Mouse (Mus musculus): ENCODE measurements around the gene Zdhhc12. TPM values are rescaled to one million over a fixed set of nuclear protein-coding genes. Genes with fewer than 3 reads are reported as not detected.
"Not testable (repeated sequence)": the region's sequence is repeated elsewhere in the genome, so short reads cannot be mapped to it uniquely, and the experiment has no call there.

The Zdhhc12 gene
- 10 to 100 TPM in 2 of 4 experiments, 1 to 10 TPM in 2; 7.3 to 14.0 (median 10.4) TPM for total RNA-seq (2022)

DNA sequence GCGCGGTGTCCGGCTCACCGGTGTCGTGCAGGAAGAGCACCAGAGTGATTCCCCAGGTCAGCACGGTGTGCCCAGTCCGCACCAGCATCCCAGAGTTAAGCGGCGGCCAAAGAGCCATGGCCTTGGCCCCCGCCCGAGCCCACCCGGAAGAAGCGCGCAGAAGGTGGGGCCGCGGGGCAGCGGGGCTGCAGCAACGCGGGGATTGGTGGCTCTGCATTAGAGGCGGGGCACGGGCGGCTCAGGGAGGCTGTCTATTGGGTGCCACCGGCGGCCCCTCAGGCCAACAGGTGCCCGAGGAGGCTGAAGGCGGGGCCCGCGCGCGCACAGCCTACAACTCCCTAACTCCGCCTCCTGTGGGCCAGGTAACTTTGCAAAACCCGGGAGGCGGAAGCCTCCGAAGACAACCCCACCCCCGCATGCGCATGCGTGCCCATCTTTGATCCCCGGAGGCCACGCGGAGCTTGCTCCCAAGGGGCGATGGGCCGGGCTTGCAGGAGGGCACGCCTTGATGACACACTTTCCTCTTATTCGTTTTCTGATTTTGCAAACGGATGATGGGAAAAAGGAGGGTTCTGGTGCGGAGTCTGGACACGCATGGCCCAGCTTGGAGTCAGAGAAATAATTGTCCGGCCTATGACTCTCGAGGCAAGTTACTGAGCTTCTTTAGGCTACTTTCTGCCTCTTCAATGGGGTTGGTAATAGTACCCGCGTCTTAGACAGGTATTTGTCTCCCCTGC is at the start of gene Zdhhc12:
Gene Zdhhc12 (minus strand): TSS at position 178 of the 737 bp plus-strand sequence.
- peak; percentile 90 to 91 for DNase-seq (ENCODE audit: low spot score in 2 of 2)

DNA sequence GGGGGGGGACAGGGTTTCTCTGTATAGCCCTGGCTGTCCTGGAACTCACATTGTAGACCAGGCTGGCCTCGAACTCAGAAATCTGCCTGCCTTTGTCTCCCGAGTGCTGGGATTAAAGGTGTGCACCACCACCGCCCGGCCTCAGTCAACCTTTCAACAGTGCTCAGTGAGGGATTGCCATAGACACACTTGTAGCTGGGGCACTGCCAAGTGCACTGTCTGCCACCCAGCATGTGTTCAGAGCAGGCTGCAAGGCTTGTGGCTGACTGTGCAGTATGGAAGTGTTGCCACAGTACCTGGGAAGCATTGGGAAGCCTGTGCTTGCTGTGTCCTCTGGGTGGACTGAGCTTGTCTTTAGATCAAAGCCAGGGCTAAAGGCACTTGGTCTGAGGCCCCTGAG is 46.6 kb upstream of the Zdhhc12 start:
- not testable (repeated sequence) for DNase-seq (ENCODE audit: low spot score in 2 of 2)

DNA sequence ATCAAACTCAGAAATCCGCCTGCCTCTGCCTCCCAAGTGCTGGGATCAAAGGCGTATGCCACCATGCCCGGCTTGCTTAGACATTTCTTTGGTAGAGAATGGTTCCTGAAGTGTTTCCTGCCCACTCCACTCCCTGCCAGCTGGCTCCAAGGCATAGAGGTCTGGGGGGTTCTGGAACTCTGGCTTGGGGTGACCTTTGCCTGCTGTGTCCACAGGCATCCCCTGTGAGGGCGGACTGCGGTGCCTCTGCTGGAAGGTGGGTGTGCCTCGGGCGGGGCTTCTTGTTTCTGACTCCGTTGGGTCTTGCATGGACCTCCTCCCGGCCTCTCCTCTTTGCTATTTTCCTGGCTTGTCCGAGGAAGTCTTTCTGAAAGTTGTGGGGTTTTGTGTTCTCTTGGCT is 43.0 kb upstream of the Zdhhc12 start:
- DNase-seq (ENCODE audit: low spot score in 2 of 2) = no peak

DNA sequence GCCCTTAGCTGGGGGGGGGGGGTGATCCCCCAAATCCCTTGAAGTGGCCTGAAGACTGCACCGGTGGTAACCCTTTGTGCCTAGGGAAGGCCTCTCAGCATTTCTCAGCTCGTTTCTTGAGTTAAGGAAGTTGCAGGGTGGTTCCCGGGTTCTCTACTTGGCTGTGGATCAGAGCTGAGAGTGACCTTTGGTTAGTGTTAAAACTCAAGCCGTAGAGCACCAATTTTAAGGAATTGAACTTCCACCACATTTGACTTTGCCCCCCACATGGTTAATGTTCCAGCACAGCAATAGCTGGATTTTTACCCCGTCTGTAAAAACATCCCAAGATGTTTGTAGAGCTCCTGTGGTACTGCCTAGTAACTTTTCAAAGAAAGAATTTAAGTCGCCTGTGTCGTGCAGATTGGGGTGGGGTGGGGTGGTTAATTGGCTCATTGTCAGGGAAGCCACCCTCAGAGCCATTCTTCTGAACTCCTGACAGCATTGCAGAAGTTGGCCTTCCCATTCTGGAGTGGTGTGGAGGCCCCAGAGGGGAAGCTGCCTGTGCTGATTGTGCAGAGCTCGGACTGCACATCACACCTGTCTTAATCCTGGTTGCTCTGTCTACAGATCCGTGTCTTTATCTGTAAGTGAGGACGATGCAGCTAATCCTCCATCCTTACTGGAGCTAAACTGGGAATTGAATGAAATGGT is 41.6 kb upstream of the Zdhhc12 start:
- no peak for DNase-seq (ENCODE audit: low spot score in 2 of 2)

DNA sequence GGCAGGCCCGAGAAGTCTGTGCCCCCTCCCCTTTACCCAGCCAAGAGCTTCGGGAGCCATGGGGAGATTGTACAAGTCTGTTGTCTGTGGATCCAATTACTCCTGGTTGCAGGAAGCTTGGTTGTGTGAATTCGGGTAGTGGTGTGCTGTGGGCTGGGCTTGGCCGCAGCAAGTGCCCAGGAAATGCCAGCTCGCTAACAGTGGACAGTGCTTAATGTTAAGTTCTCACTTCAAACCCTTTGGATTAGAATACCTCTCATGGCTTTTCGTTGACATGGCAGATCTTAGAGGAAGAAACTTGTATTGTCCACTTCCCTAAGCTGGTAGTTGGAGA is 40.9 kb upstream of the Zdhhc12 start:
- no peak for DNase-seq (ENCODE audit: low spot score in 2 of 2)

DNA sequence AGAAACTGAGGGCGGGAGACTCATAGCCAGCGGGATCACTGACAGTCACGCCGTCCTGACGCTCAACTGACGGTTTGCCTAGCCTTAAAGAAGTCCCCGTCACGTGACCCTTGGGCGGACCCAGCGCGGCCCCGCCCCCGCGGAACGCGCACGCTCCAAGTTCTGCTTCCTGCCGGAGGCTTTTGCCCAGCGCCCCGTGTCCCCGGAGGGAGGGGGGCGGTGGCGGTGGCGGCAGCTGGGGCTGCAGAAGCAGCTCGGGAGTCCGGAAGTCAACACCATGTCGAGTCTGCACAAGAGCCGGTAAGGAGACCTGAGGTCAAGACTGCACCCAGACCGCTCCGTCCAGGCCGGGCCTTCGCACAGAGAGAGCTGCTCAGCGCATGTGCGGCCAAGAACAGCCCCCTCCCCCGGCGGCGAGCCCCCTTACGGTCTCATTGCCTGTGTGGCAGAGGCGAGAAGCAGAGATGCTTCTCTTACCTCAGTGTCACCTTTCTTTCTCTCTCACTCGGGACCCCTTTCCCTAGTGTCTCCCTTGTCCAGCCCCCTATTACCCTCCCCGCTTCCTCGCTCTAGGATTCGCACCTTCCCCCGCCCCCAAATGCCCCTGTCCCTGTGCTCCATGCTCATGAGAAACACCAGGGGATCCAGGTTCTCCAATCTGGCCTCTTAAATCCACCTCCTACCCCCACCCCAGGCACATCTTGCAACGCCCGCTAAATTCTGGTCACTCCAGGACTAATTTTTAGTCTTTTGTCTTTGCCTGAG is 40.3 kb upstream of the Zdhhc12 start, which contains the start of gene Tbc1d13:
Gene Tbc1d13 (plus strand): TSS at position 134 of the 765 bp plus-strand sequence.
- peak; percentile 95 to 97 for DNase-seq (ENCODE audit: low spot score in 2 of 2)

DNA sequence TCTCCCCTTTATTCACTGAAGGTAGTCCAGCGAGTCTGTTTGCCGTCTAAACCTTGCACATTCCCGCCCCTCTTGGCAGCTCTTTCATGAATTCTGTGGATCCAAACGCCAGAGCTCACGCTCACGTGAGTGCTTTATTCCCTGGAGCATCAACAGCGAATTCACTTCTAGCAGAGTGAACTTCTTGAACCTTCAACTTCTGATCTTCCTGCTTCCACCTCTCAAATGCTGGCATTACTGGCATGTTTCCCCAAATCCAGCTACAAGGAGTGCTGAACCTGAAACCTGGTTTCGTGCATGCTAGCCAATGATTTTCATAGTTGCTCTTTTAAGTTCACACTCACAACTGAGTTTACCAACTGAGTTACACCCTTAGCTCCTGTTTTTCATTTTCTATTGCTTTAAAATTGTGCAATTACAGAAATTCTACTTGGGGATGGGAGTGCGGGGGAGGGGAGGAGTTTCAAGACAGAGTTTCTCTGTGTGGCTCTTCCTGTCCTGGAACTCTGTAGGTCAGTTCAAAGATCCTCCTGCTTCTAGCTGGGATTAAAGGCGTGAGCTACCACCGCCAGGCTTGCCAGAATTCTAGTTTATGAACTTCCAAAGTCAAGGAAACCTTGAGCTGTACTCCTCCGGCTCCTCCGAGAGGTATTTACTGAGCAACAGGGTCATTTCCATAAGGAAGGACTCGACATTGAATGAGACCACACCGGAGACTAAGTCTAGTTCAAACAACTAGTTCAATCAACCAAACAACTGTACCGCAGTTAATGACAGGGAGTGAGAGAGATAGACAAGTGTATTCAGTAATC is 39.6 kb upstream of the Zdhhc12 start:
- DNase-seq (ENCODE audit: low spot score in 2 of 2) = no peak

DNA sequence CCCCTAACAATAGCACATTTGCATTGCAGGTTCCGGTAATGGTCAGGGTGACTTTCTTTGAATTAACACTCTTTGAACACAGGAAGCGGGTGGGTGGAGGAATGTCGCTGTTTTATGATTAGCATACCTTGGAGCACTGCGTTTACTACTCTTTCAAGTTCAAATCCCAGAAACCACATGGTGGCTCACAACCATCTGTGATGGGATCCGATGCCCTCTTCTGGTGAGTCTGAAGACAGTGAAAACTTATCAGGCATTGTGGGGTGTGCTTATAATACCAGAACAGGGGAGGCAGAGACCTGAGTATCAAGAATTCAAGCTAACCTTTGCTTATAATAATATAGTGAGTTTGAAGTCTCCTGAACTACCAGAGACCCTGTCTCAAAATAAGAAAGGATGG is 37.8 kb upstream of the Zdhhc12 start:
- DNase-seq (ENCODE audit: low spot score in 2 of 2) = not testable (repeated sequence)

DNA sequence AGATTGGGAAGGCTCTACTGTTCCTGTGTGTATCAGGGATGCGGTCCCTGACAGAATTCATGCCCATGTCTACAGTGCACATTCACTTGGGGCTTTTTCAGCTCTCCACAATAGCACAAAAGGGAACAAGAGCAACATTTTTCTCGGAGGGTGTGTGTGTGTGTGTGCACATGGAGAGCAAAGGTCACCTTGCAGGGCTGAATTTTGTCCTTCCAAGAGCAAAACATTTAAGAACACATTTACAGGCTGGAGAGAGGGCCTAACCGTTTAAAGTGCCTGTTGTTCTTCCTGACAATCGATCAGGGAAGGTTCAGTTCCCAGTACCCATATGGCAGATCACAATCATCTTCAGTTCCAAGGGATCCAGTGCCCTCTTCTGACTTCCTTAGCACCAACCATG is 36.7 kb upstream of the Zdhhc12 start:
- DNase-seq (ENCODE audit: low spot score in 2 of 2) = no peak

DNA sequence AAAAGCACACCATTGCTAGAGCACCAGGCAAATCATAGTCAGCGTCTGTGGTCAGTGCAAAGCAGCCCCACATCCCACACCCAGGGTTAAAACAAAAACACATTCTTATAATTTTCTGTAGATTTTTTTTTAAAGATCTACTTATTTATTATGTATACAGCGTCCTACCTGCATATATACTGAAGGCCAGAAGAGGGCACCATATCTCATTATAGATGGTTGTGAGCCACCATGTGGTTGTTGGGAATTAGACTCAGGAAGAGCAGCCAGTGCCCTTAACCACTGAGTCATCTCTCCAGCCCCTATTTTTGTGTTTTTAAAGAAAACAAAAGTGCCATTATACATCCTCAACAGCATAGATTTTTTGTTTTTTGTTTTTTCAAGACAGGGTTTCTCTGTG is 35.3 kb upstream of the Zdhhc12 start:
- no peak for DNase-seq (ENCODE audit: low spot score in 2 of 2)

DNA sequence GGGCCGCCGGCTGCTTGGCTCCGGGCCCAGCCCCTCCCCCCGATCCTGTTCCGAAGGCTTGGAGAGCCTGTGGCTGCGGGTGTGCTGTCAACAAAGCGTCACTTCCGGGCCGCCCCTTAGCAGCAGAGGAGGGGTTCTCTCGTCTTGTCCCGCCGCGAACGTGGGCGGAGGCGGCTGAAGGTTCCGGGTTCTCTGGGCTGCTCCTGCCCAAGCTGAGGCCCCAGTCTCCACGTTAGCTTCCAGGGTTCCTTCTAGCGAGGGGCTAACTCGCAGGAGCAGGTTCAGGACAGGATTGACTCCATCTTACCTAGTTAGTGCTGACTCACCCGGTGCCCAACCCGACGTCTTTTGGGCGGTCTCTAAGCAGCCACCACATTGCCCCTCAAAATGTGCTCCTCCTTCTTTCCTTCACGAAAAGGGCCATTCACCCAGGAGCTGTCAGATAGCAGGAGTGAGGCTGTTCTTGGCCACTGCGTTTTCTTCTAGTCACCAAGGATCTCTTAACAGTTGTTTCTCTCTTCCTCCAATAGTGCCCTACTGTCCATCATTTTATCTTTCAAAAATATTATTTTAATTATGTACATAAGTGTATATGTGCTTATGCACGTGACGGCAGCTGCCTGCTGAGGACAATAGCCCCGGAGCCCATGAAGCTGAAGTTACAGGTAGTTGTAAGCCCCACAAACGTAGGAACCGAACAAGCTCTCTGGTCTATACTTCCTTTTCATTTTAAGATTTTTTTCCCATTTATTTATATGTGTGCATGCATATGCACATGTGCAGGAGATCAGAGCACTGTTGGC is 31.2 kb upstream of the Zdhhc12 start, which contains the start of gene Zer1:
Gene Zer1 (minus strand): TSS at position 114 of the 803 bp plus-strand sequence.
- peak; percentile 93 to 94 for DNase-seq (ENCODE audit: low spot score in 2 of 2)

DNA sequence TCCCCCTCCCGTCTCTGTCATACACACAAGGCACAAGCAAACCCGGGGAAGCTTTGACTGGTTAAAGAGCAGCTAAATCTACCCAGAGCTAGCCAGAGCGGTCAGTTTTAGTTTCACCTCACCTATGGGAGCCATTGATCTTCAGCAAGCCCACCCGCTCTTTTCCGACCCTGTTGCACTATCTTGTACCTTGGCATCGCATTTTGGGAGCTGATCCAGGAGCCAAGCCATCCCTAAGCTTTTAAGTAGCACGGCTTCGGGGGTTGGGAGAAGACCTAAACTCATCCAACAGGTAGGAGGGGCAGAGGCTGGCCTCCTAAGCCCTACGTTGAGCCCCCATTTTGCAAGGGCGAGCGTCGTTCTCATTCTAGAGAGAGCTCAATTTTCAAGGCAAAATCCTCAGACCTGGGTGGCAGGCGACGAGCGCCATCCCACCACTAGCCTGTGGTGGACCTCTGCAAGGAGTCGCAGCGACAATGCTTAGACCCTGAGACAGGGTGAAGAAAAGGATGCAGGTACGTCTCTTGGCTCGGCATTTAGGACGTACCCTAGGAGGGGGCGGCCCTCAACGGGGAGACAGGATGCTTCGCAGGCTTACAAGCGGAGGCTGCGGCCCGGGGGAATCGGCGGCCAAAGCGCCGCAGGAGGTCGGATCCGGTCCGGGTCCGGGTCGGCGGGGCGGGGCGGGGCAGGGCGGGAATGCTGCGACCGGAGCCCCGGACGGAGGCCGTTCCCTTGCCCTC is 30.5 kb upstream of the Zdhhc12 start:
- peak in 1 of 2 experiments; percentile 43 for DNase-seq (ENCODE audit: low spot score in 2 of 2)

DNA sequence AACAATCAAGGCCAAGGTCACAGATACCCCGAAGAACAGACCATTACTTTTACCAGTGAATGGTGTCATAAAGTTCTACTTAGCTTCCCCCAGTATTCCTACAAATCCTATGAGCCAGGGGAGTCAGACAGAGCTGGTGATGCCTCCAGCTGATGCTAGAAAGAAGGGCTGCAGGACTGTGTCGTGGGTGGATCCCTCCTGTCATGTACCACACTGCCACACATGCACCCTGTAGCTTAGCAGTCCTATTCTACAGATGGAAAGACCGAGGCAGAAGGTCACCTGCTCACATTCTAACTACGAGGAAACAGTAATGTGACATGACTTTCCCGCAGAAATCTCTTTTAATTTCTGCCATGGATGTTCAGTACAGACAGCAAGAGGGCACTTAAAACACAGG is 29.3 kb upstream of the Zdhhc12 start:
- peak in 1 of 2 experiments; percentile 47 for DNase-seq (ENCODE audit: low spot score in 2 of 2)

DNA sequence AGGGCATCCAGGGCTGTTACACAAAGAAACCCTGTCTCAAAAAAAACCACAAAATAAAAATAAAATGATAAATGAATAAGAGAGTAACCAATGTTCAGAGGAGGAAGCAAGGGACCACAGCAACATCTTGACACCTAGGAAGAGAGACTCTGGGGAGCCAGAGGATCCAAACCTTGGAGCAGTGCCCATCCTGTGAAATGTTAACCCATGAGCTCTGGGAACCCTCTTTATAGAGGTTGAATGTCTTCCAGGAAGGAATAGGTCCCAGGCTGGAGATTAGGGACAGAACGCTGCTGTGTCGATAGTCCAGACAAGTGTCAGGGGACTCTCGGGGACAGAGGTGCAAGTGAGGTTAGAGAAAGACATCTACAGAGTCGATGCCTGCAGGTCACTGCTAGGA is 26.8 kb upstream of the Zdhhc12 start:
- no peak for DNase-seq (ENCODE audit: low spot score in 2 of 2)

DNA sequence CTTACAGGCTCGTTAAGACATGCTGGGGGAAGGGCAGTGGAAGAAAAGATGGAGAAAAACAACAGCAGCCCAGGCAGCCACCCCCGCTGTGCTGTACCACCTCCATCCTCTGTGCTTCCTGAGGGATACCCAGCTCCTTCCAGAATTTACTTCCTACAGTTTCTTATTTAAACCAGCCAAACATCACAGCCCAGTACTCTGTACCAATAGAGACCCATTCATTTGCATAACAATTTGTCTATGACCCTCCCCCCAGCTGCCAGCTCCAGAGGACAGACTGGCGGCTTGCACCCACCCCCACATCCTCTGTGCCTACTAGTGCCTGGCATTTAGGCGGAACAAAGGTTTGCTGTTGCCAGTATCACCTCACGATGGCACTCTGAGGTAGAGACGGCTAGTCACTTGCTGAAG is 26.2 kb upstream of the Zdhhc12 start:
- peak; percentile 81 to 84 for DNase-seq (ENCODE audit: low spot score in 2 of 2)

DNA sequence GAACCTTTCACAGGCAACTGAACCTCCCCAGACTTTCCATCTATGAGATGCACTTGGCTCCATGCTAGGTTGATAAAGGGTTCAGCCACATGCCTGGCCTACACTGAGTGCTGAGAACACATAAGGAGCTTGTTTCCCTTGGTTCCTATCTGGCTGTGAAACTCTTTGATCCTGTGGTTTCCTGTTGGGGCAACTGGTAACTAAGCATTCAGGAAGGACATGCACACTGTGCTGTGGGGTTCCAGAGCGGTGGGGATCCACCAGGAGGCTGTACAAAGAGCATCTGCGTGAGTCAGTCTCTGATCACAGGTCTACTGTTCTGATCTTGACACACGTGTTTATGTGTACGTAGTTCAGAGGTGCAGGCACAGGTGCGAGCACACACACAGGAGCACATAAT is 19.1 kb upstream of the Zdhhc12 start:
- DNase-seq (ENCODE audit: low spot score in 2 of 2) = no peak

DNA sequence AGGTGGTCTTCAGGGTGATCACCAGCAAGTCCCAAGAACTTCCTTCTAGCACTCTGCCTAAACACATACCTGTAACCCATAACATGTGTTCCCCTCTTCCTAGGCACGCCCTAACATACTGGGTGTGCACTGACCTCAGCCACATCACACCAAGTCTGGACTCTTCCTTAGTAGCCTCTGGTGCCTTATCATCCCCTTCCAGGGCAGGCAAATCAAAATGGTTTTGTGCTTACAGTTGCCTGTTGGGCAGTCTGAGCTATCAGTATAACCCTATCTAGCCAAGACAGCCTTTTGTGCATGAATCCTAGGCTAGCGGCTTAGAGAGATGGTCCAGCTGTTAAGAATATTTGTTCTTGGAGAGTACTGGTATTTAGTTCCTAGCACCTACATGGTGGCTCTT is 18.1 kb upstream of the Zdhhc12 start:
- no peak for DNase-seq (ENCODE audit: low spot score in 2 of 2)

DNA sequence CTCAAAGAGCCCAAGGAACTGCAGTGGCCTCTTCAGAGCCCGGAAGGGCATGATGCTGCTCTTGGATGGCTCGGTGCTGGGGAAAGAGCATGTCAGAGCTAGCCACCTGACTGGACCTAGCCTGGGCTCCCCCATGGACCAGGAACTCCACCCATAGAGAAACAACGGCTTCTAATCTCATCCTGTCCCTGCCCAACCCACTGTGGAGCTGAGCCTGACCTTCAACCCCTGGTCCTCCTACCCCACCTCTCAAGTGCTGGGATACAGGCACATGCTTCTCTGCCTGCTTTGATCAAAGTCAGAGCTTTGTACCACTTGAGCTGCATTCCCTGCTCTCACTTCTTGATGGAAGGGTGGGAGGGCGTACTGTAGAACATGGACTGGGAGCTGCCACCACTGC is 14.8 kb upstream of the Zdhhc12 start:
- DNase-seq (ENCODE audit: low spot score in 2 of 2) = no peak

DNA sequence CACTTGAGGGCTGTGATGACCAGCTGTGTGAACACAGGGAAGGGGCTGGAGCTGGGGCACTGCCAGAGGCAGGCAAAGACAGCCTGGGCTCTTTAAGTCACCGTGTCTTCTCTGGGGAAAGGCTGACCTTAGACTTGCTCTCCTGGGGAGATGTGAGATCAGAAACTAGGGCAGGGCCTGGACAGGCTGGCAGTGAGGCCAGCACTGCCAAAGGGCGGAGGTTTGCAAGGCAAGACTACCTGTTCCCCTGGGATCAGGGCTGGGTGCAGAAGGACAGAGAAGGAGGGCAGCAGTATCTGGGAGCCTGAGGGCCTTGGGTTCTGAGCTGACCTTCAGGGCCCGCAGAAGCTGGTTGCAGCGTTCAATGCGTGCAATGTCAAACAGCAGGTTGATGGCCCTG is 14.2 kb upstream of the Zdhhc12 start:
- no peak for DNase-seq (ENCODE audit: low spot score in 2 of 2)

DNA sequence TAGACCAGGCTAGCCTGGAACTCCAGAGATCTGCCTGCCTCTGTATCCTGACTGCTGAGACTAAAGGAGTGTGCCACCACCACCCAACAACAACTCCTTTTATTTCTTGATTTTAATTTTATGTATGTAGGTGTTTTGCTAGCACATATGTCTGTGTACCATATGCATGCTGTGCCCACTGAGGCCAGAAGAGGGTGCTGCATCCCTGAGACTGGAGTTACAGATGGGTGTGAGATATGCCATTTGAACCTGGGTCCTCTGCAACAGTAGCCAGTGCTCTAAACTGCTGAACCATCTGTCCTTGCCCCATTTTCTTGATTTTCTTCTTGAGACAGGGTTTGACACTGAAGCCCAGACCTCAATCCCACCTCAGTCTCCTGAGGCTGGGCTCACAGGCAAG is 12.9 kb upstream of the Zdhhc12 start:
- no peak for DNase-seq (ENCODE audit: low spot score in 2 of 2)
